Mouse (Mus musculus) E14TG2a.4 (cell line): Measurements from ENCODE around the gene Asic1.

Experiments used
- CTCF ChIP-seq: conservative IDR thresholded peaks from 2 replicates; pipeline ENCODE4 v1.5.1; 2014; ENCODE audit warnings: low read length
- POU5F1 ChIP-seq: IDR thresholded peaks from 2 replicates; pipeline ENCODE4 v1.6.1; 2014; ENCODE audit warnings: low read length, borderline replicate concordance

DNA sequence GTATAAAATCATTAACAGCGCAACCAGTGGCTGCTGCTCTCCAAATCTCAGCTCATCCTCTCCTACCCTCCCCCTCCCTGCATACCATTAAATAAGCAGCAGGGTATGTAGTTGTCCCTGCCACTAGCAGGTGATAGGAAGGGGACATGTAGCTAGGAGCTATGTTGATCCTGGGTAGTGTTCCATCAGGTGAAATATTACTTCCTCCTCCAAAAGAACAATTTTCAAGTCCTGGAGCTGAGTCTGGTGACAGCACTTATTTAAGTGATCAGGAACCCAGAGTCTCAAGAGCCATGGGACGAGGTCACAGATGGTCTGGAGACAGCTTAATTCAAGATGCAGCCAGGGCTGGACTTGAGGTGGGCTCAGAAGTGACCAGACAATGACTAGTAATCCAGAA, 65.5 kb downstream of the Asic1 start:
- no peak for TF ChIP-seq CTCF
- no peak for TF ChIP-seq POU5F1
